Mouse (Mus musculus) ES-Bruce4 (cell line): ENCODE measurements around the gene Hfe2.

Experiments used
- EP300 ChIP-seq: IDR thresholded peaks from 2 replicates; pipeline ENCODE4 v1.6.1; 2011; ENCODE audit warnings: low read depth, low read length; ENCODE audit not compliant: insufficient read depth
- POLR2A ChIP-seq: IDR thresholded peaks from one replicate; pipeline ENCODE4 v1.8.1; 2011; ENCODE audit warnings: low read length; ENCODE audit not compliant: insufficient read depth

DNA sequence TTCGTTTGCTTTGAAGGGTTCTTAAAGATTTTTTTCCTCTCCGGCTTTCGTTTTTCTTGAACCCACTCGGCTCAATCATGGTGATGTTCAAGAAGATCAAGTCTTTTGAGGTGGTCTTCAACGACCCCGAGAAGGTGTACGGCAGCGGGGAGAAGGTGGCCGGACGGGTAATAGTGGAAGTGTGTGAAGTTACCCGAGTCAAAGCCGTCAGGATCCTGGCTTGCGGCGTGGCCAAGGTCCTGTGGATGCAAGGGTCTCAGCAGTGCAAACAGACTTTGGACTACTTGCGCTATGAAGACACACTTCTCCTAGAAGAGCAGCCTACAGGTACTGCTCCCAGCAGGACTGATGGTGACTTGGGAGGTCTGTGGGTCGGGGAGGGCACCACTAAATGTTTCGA is 33.2 kb downstream of the Hfe2 start:
- TF ChIP-seq EP300 = no peak
- peak; percentile 87 for TF ChIP-seq POLR2A
